Mouse (Mus musculus) mature B cell (primary cell): Measurements from ENCODE around the gene Ftl1.

Source experiments
- in situ Hi-C: fragments of 300-500 bp; cut with MboI; formaldehyde crosslinking; loops from 2 replicates; pipeline ENCODE4 v1.14.3; 2019

The Ftl1 gene

DNA sequence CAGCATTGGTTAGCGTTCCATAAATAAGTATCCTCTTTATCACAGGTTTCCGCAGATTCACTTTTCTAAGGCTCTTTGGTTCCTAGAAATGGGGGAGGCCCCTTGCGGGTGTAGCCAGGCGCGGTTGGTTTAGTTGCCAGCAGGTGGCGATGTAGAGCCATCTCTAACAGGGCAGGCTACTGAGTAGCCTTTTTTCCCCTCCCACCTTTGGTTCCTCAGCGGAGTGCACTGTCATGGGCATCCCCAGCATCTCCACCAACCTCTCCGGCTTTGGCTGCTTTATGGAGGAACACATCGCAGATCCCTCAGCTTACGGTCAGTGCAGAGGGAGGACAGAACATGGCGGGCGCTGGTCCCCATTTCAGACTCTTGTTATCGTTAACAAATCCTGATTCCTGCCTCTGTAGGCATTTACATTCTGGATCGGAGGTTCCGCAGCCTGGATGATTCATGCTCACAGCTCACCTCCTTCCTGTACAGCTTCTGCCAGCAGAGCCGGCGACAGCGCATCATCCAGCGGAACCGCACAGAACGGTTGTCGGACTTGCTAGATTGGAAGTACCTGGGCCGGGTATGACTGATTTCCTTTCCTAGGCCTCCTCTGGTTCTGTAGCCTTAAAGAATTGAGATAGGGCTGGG, 8.2 kb downstream of the Ftl1 start:
- in situ Hi-C loops, result loop anchor here (5.0 kb wide), 1 partner anchor 111 kb away; no protein-coding TSS in a partner anchor

DNA sequence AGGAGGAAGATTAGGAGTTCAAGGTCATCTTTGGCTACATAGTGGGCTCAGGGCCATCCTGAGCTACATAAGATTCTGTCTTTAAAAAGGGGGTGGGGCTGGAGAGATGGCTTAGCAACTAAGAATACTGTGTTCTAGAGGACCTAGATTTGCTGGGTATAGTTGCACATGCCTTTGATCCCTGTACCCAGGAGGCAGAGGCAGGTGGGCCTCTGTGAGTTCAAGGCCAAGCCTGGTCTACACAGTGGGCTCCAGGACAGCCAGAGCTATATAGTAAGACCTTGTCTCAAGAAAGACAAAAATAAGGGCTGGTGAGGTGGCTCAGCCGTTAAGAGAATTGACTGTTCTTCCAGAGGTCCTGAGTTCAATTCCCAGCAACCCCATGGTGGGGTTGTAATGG, 9.7 kb downstream of the Ftl1 start:
- in situ Hi-C loops, result loop anchor here (5.0 kb wide), 1 partner anchor 112 kb away; no protein-coding TSS in a partner anchor

DNA sequence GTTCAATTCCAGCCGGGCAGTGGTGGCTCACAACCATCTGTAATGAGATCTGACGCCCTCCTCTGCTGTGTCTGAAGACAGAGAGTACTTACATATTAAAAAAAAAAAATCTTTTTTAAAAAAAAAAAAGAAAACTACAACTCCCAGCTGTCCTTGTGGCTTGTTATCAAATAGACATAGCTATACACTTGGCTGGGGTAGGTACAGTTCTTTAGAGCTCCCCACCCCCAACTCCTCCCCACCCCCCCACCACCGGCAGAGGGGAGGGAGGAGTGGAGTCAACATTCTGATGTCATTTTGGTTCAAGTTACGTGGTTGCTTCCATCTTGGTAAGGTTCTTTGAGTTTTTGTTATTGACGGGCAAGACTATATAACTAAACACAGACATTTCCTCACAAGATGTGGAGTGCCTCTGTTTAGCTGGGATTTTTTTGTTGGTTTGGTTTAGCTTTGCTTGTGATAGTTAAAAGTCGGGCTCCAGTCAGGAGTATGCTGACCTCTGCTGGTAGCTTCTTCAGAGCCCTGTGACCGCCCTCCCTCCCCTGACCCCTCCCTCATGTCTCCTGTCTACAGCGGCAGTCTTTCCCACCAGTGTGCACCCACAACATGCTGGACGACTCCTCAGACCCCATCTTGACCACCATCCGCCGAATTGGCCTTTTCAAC, 12.2 kb downstream of the Ftl1 start:
- in situ Hi-C loops, result no loop called here

DNA sequence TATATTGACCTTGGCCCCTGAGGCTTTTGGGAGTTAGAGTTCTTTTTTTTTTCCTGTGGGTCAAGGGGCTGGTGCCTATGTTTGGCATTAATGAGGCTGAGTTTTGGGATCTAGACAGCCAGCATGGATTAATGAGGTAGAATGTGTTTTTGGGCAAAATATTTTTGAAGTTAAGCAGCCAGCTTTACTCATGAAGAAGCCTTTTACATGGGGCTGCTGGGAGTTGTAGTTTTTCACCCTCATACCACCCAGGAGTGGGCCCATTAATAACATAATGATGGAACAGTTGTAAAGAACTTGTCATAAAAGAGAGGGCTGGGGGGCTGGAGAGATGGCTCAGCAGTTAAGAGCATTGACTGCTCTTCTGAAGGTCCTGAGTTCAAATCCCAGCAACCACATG, 13.1 kb downstream of the Ftl1 start:
- in situ Hi-C loops, result no loop called here

DNA sequence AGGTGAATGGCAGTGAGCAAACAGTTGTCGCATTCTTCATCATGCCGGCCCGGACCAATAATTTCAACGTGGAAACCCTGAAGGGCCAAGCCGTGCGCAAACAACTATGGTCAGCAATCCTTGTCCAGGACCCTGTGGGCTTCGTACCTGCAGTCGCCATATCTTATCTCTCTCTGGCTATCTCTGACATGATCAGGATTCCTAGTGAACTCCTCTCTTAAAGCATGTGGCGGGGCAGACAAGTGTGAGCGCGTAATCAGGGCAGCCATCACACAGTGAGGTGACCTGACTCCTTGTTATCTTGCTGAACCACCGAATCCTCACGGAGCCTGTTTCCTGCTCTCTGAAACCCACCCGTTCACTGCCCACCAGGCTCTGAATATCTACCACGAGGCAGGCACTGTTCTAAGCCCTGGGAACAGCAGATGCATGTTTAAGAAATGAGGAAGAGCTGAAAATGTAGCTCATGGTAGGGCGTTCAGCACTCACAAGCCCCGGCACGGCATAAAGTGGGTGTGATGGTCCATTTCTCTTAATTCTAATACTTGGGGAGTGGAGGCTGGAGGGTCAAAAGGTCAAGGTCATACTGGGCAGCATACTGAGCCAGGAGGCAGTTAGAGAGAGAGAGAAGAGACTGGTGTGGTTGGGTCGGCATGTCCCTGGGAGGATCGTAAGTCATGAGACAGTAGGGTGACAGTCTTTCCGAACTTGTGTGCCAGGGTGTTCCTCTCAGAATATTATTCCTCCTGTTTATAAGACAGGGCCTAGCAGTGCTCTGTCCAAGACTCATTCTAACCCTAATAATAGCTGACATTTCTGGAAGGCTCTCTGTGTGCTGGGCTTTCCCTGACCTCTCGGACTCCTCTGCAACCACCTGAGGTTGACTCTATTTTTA, 15.9 kb downstream of the Ftl1 start:
- in situ Hi-C loops, result no loop called here

DNA sequence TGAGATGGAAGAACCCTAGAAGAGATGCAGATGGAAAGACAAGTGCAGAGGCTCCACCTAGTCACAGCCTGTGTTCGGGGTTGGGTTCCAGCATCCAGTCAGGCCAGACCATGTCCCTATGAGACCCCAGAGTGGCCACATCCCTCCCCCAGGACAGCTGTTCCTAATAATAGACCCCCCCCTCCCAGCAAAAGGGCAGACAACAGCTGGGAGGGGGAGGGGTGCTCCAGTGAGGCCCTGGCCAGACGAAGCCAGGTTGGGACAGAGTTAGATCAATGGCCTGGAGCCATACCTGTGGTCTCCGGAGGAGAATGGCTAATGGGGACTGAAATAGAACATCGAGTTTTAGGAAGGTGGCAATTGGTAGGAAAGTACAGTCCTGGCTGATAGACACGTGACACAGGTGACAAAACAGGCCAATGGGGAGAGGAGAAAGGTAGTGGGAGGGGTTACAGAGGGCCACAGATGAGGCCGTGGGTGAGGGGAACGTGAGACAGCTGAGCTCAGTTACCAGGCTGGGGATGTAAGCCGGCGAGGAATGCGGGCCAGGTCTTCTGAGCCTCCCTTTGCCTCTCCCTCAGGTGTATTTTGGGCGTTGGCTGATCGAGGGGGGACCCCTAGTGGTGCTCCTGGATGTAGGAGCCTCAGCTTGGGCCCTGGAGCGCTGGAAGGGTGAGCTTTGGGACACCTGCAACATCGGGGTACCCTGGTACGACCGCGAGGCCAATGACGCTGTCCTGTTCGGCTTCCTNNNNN, 22.0 kb downstream of the Ftl1 start, which contains the start of gene Ruvbl2:
Ruvbl2 (minus strand) TSS at position 576 of the 756 bp plus-strand sequence.
- in situ Hi-C loops, result no loop called here

DNA sequence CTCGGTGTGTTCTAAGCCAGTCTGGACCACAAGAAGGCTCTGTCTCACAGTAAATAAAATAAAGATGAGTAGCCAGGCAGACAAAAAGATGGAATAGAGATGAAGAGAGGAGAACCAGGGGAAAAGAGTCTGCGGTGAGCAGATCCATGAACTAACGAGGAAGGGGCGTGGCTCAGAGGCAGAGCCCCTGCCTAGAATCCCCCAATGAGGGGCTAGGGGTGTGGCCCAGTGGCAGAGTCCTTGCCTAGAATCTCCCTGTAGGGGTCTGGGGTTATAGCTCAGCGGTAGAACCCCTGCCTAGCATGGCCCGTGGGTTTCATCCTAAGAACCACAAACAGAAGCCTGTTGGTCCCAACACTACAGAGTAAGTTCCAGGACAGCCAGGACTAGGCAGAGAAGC, 22.6 kb downstream of the Ftl1 start:
- in situ Hi-C loops, result no loop called here

DNA sequence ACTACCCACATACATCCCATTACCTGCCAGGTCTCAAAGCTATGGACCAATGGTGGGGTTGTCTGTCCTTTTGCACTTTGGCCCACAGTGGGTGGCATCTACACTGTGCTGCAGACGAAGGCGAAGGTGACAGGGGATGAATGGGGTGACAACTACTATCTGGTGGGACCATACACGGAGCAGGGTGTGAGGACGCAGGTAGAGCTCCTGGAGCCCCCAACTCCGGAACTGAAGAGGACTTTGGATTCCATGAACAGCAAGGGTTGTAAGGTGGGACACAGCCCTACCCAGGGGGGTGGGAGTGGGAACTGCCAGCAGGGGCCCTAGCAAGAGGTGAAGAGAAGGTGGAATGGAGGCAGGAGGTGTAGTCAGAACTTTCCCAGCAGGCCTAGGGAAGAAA, 23.2 kb downstream of the Ftl1 start:
- in situ Hi-C loops, result no loop called here

DNA sequence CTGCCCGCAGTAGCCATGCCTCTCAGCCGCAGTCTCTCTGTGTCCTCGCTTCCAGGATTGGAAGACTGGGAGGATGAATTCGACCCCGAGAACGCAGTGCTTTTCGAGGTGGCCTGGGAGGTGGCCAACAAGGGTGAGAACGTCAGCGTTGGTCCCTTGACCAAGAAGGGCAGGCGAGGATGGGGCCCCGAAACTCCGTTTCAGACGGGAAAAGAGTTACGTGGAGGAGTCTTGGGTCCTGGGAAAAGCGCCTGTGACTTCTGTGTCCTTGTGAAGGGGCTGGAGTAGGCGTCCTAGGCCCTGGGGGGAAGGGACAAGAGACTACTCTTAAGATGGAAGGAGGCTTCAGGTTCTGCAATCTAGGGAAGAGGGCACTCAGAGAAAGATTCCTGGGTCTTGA, 24.6 kb downstream of the Ftl1 start:
- in situ Hi-C loops, result no loop called here

DNA sequence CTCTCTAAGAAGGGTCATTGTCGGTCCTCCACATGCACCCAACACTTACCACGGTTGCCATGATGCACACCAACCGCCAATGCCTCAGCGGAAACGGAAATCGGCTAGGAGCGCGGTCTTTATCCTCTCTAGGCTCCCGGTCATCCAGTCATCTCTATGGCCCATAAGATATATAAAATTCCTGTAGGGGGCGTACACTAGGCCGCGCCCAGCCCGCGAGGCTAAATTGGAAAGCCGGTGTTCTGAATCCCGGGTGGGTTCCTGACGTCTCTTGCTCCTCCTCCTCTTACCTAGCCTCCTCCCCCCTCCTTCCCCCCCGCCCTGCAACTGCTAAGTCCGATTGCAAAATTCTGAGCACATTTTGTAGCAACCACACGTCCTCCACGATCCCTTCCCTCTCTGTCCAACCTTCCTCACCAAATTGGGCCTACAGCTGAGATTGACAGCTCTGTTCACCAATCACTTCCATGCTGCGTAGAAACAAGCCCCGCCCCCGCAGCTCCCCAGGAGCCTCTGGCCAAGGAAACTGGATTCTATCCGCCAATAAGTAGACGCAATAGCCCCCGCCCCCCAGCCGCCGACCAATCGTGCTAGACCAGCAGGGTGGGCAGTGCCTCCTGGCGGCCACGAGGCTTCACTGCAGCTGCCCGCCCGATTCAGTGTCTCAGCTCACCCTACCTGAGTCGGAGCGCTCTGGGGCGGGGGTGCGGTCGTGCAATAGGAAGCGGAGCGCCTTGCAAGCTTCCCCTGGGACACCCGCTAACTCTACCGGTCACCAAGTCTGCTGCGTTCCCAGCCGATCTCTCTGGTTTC, 25.3 kb downstream of the Ftl1 start, which contains the start of gene Gys1:
Gys1 (plus strand) TSS at position 642 of the 813 bp plus-strand sequence.
- in situ Hi-C loops, result no loop called here

DNA sequence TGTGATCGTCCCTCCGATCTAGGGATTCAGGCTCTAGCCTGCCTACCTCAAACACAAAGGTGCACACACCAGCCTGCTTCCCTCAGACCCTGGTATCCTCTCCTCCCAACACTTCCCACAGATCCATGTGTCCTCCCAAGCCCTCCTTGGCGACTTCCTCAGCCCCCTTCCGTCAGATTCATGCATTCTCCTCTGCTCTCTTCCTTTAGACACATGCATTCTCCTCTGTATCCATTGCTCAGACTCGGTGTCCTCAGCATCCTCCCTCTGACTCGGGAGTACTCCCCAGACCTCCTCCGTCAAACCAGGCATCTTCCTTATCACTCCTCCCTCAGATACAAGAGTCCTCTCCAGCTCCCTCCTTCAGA, 25.9 kb downstream of the Ftl1 start:
- in situ Hi-C loops, result no loop called here

DNA sequence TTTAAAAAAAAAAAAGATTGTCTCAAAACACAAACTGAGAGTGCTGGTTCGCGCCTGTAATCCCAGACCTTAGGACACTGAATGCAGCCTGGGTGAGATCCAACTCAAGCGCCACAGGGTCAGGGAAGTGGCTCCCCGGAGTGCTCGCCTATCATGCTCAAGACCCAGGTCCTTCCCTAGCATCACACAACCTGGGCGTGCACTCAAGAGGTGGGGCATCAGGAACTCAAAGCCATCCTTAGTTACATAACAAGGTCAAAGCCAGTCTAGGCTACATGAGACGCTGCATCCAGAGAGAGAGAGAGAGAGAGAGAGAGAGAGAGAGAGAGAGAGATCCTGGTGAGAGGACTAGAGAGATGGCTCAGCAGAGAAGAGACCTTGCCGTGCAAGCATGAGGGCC, 33.1 kb downstream of the Ftl1 start:
- in situ Hi-C loops, result no loop called here

DNA sequence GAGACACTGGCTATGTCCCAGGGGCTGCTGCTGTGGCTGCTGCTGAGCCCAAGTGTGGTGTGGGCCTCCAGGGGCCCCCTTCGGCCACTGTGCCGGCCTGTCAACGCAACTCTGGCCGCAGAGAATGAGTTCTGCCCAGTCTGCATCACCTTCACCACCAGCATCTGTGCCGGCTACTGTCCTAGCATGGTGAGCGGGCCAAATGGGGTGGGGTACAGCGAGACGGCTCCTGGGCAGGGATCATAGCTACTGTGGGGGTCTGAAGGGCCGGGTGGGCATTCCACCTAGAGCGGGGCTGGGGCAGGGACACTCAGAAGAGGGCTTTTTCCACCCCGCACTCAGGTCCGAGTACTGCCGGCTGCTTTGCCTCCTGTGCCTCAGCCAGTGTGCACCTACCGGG, 38.5 kb downstream of the Ftl1 start:
- in situ Hi-C loops, result no loop called here

DNA sequence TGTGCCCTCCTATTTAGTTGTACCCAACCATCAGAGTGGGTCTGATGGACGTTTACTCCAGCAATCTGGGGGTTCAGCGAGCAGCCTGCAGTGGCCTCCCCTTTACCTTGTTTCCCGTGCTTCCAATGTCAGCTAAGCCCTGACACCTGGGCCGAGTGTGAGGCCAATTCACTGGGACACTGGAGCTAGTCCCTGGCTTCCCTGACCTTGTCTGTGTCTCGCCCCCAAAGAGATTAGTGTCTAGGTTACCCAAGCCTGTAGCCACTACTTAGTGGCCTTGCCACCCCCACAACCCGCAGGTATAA, 39.1 kb downstream of the Ftl1 start, which contains the start of gene Lhb:
Lhb (plus strand) TSS at position 206 of the 305 bp plus-strand sequence.
- in situ Hi-C loops, result no loop called here

DNA sequence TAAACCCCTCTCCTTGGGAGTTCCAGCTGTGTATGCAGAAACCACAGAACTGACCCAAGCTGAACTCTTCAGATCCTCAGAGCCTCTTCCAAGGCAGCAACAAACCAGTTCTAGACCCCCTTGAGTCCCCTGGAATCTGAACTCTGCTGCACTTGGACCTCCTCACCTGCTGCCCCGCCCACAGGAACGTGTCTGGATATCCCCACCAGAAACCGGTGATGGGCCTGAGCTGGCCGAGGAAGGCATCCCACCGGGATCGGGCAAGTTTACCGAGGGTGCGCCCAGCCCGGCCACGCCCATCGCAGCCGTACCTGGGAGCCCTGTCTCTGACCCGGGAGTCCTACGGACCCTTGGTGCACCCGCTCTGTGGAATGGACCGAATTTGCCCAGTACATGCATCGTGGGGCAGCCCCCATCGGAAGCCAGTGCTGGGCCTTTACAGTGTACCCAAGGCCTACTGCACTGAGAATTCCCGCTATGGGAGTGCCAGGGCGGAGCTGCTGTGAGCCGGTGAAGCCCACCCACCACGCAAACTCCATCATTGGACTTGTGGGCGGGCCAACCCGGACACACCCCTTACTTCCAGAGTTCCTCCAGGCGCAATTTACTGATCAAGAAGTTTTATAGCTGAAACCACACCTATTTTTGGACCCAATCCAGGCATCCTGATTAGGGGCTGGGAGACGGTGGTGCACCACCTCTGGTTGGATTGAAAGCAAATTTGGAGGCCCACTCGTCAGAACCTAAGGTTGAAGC, 39.6 kb downstream of the Ftl1 start:
- in situ Hi-C loops, result no loop called here

DNA sequence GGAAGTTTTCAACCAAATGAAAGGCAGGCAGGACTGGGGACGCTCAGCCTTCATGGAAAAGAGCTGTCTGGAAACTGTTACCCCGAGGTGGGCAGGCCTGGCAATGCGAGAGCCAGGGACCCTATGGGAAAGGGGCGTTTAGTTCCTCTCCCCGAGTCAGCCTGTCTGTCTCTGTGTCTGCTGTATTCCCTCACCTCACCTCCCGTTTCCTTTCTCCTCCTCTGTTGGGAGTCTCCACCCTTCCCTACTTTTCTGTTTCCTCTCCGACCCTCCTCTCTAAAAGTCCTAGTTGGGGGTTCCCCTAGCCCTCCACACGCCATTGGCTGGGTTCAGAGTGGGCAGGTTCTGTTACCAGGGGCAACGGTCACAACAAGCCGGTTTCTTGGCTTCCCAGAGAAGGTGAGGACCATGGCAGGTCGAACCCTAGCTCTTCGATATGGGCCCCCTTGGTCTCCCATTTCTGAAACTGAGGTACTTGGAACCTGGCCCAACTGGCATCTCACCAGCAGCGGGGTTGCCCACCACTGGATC, 41.7 kb downstream of the Ftl1 start:
- in situ Hi-C loops, result no loop called here

DNA sequence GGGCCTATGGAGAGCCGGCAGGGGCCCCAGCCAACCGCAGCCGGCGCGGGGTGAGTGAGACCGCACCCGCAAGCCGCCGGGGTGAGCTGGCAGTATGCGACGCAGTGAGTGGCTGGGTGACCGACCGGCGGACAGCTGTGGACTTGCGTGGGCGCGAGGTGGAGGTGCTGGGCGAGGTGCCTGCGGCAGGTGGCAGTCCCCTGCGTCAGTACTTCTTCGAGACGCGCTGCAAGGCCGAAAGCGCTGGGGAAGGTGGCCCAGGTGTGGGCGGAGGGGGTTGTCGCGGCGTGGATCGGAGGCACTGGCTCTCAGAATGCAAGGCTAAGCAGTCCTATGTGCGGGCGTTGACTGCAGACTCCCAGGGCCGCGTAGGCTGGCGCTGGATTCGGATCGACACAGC, 44.0 kb downstream of the Ftl1 start:
- in situ Hi-C loops, result no loop called here

DNA sequence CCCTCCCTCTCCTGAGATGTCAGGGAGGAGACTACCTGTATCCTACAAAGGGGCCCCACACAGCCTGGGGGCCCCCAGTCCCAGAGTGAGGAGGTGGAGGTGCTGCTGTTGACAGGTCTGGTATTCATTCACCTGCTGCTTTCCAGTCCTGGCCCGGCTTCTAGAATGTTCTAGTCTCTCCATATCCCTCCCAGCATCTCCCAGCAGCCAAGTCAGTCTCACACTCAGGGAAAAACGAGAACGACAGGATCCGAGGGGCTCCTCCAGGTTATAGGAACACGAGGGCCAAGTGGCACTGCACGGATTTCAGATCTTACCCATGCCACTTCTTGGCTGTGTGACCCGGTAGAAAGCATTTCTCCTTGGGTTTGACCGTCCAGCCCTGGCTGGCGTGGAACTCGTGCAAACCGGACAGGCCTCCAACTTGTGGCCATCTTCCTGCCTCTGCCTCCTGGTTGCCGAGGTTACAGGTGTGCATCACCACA, 44.9 kb downstream of the Ftl1 start:
- in situ Hi-C loops, result no loop called here

DNA sequence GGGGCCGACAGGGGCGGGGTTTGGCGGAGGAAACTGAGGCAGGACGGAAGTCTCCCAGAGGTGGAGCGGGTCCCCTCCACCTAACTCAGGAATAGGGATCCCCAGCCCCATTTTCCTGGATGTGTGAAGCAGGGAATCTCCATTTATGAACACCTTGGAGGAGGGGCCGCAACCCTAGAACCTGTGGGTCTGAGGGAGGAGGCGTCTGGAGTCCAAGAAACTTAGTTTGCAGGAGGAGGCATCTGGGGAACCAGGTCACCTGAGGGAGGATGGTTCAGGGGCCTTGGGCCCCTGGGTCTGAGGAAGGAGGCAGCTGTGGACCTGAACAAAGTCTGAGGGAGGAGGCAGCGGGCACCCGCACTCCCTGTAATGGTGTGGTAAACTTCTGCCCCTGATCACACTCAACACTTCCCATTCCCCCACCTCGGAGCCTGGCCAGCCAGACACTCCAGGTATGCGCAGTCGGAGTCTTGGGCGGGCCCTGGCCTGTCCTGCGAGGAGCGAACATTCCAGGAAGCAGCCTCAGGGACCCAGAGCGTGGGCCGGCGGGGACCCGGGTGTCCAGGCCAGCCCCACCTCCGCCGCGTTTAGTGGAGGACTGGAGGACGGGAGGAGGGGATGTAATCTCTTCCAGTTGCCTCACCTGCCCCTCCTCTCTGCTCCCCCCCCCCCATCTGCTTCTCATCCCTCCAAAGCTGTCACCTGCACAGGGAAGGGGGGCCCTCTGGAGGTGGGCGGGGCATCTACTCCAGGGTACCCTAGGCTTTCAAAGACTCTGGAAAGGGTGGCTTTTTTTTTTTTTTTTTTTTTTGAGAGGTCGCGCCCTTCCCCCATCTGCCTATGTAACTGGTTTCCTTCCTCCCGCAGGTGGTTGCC, 45.6 kb downstream of the Ftl1 start:
- in situ Hi-C loops, result no loop called here
